Mouse (Mus musculus) T-helper 1 cell (primary cell): ENCODE results near the gene Gpc6.

Experiments
- in situ Hi-C: fragments of 300-600 bp; cut with MboI, MseI; formaldehyde crosslinking; loops from one replicate; pipeline ENCODE4 v1.15.1; 2025; ENCODE audit warnings: high pct_unique_total_duplicates

The Gpc6 gene

DNA sequence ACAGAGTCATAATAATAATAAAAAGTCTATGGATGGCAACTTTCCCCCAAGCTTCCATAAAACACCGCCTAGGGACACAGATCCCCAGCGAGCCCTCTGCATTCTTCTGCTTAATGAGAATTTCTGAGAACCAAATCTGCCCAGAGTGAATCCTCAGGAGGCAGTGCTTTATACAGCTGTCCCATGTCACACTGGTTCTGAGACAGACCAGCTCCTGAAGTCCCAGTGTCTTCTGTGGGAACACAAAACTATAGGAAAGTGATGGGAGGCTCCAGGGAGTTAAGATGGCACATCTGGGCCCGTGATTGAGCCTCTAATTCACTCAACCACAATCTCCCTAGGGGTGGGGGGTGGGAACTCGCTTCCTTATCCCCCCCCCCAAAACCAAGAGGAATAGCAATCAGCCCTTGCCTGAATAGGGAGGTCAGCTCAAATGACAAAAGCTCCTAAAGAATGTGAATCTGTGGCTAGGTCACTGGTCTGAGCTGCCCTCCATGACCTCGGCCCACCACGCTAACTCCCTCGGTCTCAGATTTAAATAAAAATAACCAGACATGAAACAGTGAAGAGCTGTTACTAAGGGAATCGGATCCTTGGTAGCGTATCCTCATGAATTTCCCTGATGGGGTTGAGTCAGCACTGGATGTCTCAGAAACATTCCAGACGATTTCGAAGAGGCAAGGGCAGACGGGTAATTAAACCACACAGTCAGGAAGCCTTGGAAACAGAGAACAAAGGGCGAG is 1005.2 kb downstream of the Gpc6 start:
- in situ Hi-C loops: no loop called here

DNA sequence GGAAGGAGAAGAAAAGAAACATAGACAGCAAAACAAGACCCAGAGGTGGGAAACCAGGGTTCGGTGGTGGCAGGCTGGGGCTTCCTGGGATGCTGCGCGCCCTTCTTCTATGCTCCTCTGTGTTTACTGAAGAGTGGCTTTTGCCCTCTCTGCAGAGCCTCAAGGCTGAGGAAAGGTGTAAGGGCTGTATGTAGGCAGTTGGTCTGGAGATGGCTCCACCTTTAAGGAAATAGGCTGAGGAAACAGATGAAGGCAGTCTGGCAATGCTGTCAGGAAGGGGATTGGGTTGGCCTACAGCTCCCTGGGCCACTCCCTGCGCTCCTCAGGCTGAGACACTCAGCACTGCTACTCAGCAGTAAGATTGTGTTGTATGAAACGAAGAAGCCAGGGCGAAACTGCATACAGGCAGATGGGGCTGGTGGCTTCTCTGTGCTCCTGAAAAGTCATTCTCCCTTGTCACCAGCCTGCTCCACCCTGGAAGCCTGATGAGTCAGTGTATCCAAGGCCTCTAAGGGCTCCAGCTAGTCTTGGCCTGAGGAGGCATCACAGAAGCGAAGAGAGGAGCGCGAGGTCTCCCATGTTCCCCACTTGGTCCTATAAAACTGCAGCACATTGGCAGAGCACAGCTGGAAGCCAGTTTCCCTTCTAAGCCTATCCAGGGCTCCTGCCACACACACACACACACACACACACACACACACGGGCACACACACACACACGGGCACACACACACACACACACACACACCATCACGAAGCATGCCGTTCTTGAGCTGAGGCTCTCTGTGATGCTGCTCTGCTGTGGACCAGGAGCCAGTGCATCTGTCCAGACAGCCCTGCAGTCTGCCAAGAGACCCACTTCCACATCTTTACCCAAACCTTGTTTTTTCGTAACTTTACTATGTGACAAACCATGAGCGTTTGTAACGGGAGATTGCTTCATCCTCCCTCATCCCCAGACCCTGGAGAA is 1006.0 kb downstream of the Gpc6 start:
- in situ Hi-C loops: no loop called here

DNA sequence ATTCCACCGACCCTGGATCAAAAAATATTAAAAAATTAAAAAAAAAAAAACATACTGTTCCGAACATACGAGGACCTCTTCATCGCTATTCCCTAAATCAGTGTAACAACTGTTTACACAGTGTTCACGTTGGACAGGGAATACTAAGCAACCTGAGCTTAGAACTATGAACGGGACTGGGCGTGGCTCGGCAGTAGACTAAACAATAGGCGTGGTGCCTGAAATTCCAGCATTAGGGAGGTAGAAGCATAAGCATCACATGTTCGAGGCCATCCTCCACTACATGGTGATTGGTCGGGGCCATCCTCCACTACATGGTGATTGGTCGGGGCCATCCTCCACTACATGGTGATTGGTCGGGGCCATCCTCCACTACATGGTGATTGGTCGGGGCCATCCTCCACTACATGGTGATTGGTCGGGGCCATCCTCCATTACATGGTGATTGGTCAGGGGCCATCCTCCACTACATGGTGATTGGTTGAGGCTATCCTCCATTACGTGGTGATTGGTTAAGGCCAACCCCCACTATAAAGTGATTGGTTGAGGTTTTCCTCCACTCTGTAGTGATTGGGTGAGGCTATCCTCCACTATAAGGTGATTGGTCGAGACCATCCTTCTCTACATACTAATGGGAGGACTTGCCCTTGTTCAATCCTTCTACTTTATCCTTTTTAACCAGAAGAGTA is 1007.2 kb downstream of the Gpc6 start:
- in situ Hi-C loops: no loop called here

DNA sequence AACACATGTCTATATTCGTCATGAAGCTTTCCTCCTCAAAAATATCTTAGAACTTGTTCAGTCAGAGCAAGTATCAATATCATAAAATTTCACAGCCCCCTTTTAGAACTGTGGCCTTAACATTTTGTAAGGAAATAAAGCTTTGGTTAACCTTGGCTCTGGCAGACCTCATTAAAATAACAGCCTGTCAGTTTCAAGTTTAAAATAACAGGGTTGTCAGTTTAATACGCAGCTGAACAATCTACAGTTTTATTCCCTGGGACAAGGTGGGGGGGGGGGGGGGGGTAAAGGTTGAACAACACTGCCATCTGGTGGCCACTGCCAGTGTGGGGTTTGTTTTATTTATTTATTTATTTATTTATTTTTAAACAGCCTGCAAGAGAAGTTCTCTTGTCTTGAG is 1013.4 kb downstream of the Gpc6 start:
- in situ Hi-C loops: no loop called here

DNA sequence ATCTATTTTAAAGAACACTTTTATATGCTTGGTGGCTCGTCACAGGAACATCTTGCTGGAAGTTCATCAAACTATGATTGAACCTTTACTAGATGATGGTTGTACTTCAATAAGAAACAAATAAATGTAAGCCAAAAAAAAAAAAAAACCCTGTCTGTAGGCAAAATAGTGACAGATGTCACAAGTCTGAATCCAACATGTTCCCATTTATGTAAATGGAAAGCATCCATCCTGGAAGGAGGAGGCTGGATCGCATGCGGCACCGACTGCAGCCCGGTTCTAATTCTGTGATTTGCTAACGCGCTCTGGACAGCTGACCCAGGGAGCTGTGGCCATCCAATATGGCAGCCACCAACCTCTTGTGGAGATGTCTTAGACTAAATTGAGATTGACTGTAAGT is 1014.4 kb downstream of the Gpc6 start:
- in situ Hi-C loops: no loop called here

DNA sequence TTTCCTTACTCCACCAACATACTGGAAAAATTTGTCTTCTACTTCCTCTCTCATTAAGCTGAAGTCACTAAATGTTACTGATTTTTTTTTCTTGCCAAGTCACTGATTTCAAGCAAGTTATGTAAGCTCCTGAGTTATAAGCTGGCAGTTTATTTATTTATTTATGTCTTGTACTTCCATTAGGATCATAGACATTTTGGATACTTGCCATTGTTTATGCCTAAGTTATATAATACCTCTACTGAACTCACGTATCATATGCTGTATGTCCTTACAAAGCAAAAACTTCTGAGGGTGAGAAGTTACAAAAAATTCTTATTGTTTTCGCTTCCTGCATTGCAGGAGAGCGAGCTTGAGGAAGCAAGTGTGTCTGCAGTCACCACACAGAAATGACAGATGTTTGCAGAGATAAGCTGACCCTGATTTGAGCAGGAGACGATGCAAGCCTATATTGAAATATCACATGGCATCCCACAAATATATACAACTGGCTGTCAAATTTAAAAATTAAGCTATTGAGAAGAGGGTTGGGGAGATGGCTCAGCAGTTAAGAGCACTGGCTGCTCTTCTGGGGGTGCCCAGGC is 1020.9 kb downstream of the Gpc6 start:
- in situ Hi-C loops: no loop called here

DNA sequence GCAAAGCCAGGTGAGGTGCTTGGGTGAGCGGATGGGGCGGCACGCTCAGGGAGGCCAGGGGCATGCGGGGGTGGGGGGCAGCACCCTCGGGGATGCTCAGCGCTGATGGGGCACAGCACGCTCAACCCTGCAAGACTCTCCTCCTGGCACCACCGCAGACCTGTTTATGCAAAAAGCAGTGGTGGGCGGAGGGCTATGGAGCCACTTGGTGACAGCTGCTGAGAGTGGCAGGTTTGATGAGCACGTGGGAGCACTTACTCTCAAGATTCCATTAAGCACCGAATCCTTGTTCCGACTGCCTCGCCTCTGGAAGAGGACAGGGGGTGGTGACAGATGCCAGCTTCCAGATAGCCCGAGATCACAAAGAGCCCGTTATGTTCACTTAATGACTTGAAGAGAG is 1026.2 kb downstream of the Gpc6 start:
- in situ Hi-C loops: no loop called here

DNA sequence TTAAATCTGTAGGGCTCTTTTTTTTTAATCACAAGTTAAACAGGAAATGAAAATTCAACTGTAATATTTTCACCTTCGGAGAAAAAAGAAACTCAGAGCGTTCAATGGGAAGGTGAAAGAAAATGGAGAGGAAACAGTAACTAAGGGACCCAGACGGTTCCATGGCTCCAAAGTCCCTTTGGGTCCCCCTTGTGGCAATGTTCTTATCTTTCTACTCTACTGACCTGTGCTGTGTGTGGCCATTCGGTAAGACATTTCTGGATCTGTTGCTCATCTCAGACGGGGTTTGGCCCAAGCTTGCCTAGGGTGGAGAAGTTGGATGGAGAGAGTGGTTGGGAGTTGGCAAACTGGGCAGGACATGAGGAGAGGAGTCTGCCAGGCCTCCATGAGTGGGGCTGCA is 1026.6 kb downstream of the Gpc6 start:
- in situ Hi-C loops: no loop called here

DNA sequence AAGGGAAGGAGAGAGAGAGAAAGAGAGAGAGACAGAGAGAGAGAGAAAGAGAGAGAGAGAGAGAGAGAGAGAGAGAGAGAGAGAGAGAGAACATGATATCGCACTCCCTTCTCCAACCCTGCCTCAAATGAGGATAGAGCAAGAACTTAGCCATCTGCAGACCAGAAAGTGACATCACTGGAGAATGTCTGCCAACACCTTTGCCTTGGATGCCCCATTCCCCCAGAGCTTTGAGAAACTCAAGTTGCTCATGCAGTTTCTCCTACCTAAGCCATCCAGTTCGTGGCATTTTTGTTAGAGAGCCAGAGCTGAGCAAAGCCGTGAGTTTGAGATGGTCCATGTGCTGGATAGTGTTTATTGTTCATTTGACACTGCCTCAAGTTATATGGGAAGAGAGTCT is 1030.9 kb downstream of the Gpc6 start:
- in situ Hi-C loops: no loop called here

DNA sequence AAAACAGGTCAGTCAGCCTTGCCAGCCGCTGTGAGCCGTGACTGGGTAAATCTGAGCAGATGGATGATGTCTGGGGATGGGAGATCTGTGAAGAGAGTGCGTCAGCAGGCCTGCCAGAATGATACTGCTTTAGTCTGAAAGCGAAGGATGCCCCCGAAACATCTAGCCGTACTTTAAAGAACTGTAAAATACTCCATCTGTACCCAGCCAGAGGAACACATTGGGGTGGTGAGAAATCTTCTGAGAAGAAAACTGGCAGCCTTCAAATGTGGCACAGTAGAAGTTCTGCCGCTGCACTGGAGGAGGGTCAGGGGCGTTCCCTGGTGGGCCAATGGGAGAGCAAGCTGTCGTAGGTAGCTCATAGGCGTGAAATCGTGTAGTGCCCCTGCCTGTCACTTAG is 1033.3 kb downstream of the Gpc6 start:
- in situ Hi-C loops: no loop called here

DNA sequence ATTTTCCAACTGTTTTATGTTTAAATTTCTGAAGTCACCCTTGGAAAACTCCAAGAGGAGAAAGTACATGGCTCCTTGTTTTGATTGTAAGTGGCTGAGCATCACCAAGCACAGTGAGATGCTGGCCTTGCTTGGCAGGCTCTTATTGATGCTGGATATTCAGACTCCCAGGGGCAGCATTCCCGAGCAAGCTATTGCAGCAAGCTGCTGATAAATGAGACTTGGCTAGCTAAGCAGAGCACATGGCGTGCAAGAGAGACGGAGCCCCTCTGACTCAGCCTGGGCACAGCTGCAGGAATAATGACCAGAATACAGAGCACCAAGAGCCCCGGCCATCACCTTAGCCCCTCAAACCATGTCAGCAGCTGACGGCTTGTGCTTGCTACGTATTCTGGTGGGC is 1036.2 kb downstream of the Gpc6 start:
- in situ Hi-C loops: no loop called here

DNA sequence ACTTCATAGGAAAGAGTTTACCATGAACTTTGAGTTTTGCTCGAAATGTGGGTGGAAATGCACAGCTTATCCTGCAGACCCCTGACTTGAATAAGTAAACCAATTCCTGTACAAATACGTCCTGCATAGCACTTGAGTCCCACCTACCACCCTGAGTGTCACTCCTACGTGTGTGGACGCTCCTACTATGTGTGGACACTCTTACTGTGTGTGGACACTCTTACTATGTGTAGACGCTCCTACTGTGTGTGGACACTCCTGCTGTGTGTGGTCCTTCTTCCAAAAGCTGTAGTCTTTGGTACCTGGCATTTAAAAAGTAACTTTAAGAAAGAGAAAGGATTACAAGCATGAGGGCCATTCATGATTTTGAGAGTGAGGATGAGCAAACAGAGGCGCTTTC is 1036.7 kb downstream of the Gpc6 start:
- in situ Hi-C loops: no loop called here

DNA sequence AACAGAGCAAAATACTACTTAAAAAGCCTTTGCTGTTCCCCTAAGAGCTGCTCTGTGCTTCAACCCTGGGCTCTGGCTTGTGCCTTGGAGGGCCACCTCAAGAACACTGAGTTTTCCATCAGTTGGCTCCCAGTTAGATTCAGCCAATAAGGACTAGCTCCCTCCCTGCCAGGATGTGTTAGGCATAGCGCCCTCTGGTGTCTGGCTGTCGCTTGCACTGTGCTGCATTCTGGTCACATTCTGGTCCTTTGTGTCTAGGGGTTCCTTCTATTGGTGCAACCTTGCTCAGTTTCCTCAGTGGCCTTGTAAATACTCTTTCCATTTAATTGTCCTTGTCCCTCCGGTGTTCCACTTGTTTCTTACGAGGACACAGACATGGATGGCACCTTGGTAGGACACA is 1037.3 kb downstream of the Gpc6 start:
- in situ Hi-C loops: no loop called here

DNA sequence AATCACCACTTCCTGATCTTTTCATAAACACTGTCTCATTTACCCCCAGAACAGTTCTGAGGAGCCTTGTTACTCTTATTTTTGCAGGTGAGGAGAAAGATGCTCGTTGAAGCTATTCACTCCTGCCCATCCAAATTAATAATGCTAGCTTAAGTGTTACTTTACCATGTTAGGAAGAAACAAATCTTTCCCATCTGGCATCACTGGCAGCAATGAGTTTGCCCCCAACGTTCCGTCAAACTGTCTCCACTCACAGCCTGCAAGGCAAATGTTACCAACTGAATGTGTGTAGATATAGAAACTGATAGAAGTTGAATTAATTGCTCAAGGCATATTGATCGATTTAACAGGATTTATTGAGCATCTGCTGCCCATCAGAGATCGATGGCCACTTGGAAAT is 1047.5 kb downstream of the Gpc6 start:
- in situ Hi-C loops: loop anchor here (10.0 kb wide), 1 partner anchor 1758 kb away; no protein-coding TSS in a partner anchor

DNA sequence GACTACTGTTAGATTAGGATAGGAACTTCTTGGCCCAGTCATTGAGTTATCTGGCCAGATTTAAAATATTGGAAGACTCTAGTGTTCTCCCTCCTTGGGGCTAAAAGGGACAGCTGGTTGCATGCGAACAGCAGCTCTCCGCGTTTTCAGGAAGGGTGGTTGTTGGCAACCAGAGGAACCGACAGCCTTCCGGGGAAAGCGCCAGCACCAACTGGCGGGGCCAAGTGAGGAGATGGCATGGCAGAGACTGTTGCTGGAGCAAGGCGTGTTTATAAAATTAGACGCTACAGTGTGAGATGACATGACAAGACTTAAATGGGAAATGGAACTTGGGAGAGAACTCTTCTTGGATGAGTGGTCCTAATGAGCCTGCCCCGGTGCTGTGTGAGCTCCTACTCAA is 1056.4 kb downstream of the Gpc6 start:
- in situ Hi-C loops: no loop called here

DNA sequence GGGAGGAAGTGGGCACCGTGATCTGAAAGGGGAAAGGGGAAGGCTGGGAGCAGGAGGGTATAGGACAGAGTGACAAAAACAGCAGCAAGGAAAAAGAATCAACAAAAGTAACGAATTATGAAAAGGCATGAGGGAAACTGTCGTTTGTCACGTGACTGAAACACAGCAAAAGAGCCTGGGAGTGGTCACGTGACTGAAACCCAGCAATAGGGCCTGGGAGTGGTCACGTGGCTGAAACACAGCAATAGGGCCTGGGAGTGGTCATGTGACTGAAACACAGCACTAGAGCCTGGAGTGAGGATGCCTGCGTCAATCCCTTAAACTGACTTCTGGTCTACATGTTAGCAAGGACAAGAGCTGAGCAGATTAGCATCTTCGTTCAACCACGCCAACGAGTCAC is 1063.3 kb downstream of the Gpc6 start:
- in situ Hi-C loops: no loop called here

DNA sequence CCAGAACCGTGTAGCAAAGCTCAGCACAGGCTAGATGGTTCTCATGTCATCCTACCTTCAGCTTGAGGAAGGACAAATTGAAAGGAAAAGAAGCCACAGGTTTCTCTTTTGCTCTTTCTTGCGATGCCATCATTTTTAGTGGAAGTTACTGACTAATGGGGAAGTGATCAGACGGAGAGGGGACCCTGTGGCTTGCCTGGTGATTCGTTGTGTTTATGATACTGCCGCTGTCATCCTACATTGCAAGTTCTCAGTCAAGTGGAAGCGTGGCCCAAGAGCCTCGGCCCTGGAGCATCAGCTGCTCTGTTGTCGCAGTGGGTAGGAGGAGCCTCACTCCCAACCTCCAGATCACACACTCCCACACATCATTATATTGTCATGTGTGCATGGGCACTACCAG is 1065.1 kb downstream of the Gpc6 start:
- in situ Hi-C loops: no loop called here

DNA sequence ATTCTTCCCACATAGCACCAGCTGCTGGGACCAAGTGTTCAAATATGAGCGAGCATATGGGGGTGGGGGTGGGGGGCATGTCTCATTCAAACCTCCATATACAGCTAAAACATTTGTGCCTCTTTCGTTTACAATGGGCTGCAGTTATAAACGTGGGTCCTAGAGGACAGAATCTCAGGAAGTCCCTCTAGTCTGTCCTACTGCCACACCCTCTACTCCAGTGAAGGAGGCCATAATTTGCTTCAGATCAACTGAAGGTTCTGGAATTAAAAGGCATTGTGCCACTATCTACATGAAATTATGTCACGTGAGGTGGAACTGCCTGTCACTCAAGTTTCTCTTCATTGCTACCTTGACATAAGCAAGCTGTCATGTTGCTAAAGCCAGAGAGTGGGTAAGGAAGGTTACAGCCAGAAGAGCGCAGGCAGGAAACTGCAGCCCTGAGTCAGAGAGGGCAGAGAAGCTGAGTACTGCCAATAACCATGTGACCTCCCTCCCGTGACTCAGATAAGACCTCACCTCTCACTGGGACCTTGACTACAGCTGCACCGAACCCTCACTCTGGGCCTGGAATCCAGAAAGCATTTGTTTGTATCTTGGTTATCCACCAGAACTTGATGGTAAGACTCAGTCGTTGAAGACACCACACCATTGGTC is 1067.6 kb downstream of the Gpc6 start:
- in situ Hi-C loops: no loop called here

DNA sequence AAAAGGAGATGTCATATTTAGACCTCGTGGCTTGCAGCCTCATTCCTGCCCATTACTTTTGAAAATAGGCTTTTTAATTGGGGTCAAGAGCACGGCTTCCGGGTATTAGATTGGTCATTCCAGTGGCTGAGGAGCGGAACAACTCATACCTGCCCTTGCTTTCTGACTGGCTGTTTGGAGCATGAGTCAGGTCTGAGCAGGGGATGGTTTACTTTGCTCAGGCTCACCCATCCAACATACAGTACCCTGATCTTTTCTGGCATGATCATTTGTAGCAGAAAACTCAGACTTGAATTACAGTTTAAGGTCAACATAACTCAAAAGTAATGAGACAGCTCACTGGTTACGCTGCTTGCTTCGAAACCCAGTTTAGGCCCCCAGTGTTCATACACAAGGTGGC is 1068.7 kb downstream of the Gpc6 start:
- in situ Hi-C loops: no loop called here

DNA sequence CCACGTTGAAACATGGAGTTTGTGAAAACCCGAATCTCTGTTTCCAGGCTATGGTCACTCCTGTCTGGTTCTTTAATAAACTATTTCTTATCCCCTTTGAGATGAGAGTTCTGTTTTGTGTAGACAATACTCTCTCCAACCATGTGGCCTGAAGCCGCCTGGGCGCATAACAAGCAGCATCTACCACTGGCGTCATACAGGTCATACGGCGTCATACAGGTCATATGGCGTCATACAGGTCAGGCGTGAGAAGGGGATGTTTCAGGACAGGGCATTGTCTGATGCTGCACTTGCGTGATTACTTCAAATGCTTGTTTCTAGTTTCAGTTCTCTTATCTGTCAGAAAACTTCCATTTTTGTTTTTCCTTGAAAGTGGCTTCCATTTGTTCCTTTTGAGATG is 1079.3 kb downstream of the Gpc6 start:
- in situ Hi-C loops: no loop called here

DNA sequence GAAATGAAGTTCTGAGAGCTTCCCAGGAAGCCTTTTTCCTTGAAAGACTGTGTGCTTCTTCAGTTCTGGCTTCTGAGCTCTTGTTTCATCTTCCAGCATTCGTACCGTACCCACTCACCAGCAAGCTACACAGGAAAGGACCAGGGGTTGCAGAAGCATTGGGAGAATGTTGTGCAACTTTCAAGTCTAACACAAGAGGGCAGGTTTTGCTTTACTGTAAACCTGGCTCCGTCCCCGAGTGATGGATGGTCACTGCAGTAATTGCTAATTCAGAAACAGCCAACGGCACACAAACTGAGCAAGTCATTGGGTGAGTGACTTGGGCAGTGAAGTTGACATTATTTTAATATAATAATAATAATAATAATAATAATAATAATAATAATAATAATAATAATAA is 1080.6 kb downstream of the Gpc6 start:
- in situ Hi-C loops: no loop called here
